Mouse (Mus musculus): ENCODE results near the gene Scgb1b17. TPM values are rescaled to one million over a fixed set of nuclear protein-coding genes. Genes with fewer than 3 reads are reported as not detected.
"Not testable (repeated sequence)": the region's sequence is repeated elsewhere in the genome, so short reads cannot be mapped to it uniquely, and the experiment has no call there.

Scgb1b17 gene
- not detected for total RNA-seq (2021)
- long read RNA-seq, experiment 1, result 0 reads
- long read RNA-seq, experiment 2, result 0 reads

- DNase-seq; intact Hi-C loops (cut with DNase I): not testable (repeated sequence)
Measured at GRCm38 (mm10) chr7:33063149-33063548, at the start of gene Scgb1b17. Gene Scgb1b17, plus strand, starts transcription at chr7:33063449.

GRCm38 (mm10) chr7:33056461-33056860 lies 6.8 kb upstream of the Scgb1b17 start, which contains the start of gene Scgb2b17:
Gene Scgb2b17, minus strand, starts transcription at chr7:33056561.
- intact Hi-C loops (cut with DNase I); DNase-seq: not testable (repeated sequence)

Other genes starting within 250 kb of the Scgb1b17 start
- gene Scgb2b15, start 233.8 kb upstream of the Scgb1b17 start, total RNA-seq (2021), result not detected
- not detected for gene Scgb1b15, start 226.9 kb upstream of the Scgb1b17 start, total RNA-seq (2021)
- gene Scgb2b17, start 6.9 kb upstream of the Scgb1b17 start, total RNA-seq (2021), result not detected
- not detected for gene Scgb2b18, start 110.4 kb downstream of the Scgb1b17 start, total RNA-seq (2021)
- gene Scgb1b18, start 122.1 kb downstream of the Scgb1b17 start, total RNA-seq (2021), result not detected
- not detected for gene Scgb2b19, start 216.9 kb downstream of the Scgb1b17 start, total RNA-seq (2021)
- not detected for gene Scgb1b19, start 223.8 kb downstream of the Scgb1b17 start, total RNA-seq (2021)

Data from heart, postnatal 14 days (tissue).